Mouse (Mus musculus) lung, adult 2 months (tissue): ENCODE data around the gene Ift122.

Experiments
- CTCF ChIP-seq: fragments of 200-500 bp; IDR thresholded peaks from 2 replicates; pipeline ENCODE4 v1.5.1; 2011; ENCODE audit warnings: mild to moderate bottlenecking, low read length, control low read depth; ENCODE audit not compliant: insufficient read depth
- POLR2A ChIP-seq: fragments of 200-500 bp; IDR thresholded peaks from 2 replicates; pipeline ENCODE4 v1.6.1; 2011; ENCODE audit warnings: low read depth, mild to moderate bottlenecking, control low read depth, low read length, borderline replicate concordance; ENCODE audit errors: extremely low read depth

GRCm38 (mm10) chr6:115938798-115939197, 85.5 kb downstream of the Ift122 start:
- TF ChIP-seq POLR2A (no peak), CTCF (no peak)
